Mouse (Mus musculus) gastrocnemius, adult 8-10 months (tissue): ENCODE data around the gene Ubfd1. TPM values are rescaled to one million over a fixed set of nuclear protein-coding genes. Genes with fewer than 3 reads are reported as not detected.
A peak's percentile ranks its signal among the peaks of the same experiment; 100 is the strongest.
"Not testable (repeated sequence)": the region's sequence is repeated elsewhere in the genome, so short reads cannot be mapped to it uniquely, and the experiment has no call there.

Experiments used
- DNase-seq, 2 experiments: peaks; one replicate each; pipeline ENCODE4 v3.0.0; 2022; ENCODE audit warnings: low spot score in 2 of 2
- total RNA-seq, 4 experiments: library from RNA; stranded (reverse); gene quantifications; 2 replicates each; pipeline ENCODE4 v1.2.4; 2022

Ubfd1 gene
- total RNA-seq, 4 experiments from 2014 or later, result 18.3 to 22.9 (median 21.0) TPM

GRCm38 (mm10) chr7:122081071-122081470, 14.1 kb downstream of the Ubfd1 start:
- DNase-seq, result no peak

GRCm38 (mm10) chr7:122087195-122087982, 20.4 kb downstream of the Ubfd1 start:
- no peak for DNase-seq

GRCm38 (mm10) chr7:122094564-122095330, 27.8 kb downstream of the Ubfd1 start:
- no peak for DNase-seq

- no peak for DNase-seq
Measured at GRCm38 (mm10) chr7:122098009-122098408, 31.0 kb downstream of the Ubfd1 start.

GRCm38 (mm10) chr7:122099222-122099621, 32.2 kb downstream of the Ubfd1 start:
- DNase-seq, result no peak

GRCm38 (mm10) chr7:122101014-122101746, 34.2 kb downstream of the Ubfd1 start:
- DNase-seq, result not testable (repeated sequence)

- DNase-seq, result peak; percentile 69 to 78
Measured at GRCm38 (mm10) chr7:122101747-122102244, 34.8 kb downstream of the Ubfd1 start, which contains the start of gene Ndufab1. Gene Ndufab1 (minus strand): TSS chr7:122101886.

- DNase-seq, result no peak
Measured at GRCm38 (mm10) chr7:122108206-122108605, 41.2 kb downstream of the Ubfd1 start.

GRCm38 (mm10) chr7:122123518-122123917, 56.5 kb downstream of the Ubfd1 start:
- no peak for DNase-seq

- DNase-seq, result no peak
Measured at GRCm38 (mm10) chr7:122125636-122126035, 58.7 kb downstream of the Ubfd1 start.

GRCm38 (mm10) chr7:122126946-122127345, 60.0 kb downstream of the Ubfd1 start:
- no peak for DNase-seq

Other genes starting within 250 kb of the Ubfd1 start
- under 1 TPM in 1 of 4 experiments, not detected in 3; 0.29 TPM for gene Scnn1b, start 202.1 kb upstream of the Ubfd1 start, total RNA-seq
- 10 to 100 TPM; 11.1 to 11.9 (median 11.6) TPM for gene Cog7, start 85.5 kb upstream of the Ubfd1 start, total RNA-seq
- gene Gga2, start 46.0 kb upstream of the Ubfd1 start, total RNA-seq, result 10 to 100 TPM; 13.3 to 17.0 (median 15.2) TPM
- gene Ears2, start 88 bp downstream of the Ubfd1 start, total RNA-seq, result 1 to 10 TPM; 6.4 to 9.3 (median 8.0) TPM
- 100 to 1,000 TPM; 535 to 610 (median 563) TPM for gene Ndufab1, start 34.7 kb downstream of the Ubfd1 start, total RNA-seq
- 1 to 10 TPM in 1 of 4 experiments, under 1 TPM in 3; 0.24 to 1.2 (median 0.42) TPM for gene Palb2, start 65.8 kb downstream of the Ubfd1 start, total RNA-seq
- 10 to 100 TPM; 16.2 to 18.3 (median 17.6) TPM for gene Dctn5, start 65.9 kb downstream of the Ubfd1 start, total RNA-seq
- under 1 TPM in 1 of 4 experiments, not detected in 3; 0.13 TPM for gene Plk1, start 92.3 kb downstream of the Ubfd1 start, total RNA-seq
- not detected for gene Ern2, start 119.0 kb downstream of the Ubfd1 start, total RNA-seq
- gene Chp2, start 152.3 kb downstream of the Ubfd1 start, total RNA-seq, result 1 to 10 TPM; 2.5 to 4.3 (median 3.4) TPM
- 1 to 10 TPM in 1 of 4 experiments, under 1 TPM in 3; 0.15 to 1.2 (median 0.73) TPM for gene Prkcb, start 221.6 kb downstream of the Ubfd1 start, total RNA-seq